Mouse (Mus musculus): ENCODE data around the gene Ccr8. TPM values are rescaled to one million over a fixed set of nuclear protein-coding genes. Genes with fewer than 3 reads are reported as not detected.

Ccr8 gene
- polyA plus RNA-seq, 1 experiment from 2014 or later: not detected

DNA sequence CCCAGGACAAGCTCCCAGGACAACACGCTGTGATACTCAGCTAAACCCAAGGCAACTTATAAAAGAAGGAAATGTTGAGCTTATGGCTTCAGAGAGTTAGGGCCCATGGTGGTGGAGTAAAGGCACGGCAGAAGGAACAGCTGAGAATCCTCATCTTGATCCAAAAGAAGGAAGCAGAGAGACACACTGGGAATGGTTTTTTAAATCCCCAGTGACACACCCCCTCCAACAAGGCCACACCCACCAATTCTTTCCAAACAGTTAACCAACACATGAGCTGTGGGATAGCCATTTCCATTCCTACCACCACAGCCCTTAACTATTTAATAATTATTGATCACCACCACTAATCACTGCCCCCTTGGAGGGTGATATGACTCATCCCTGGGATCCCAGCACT, 20.7 kb upstream of the Ccr8 start:
- H3K4me3 ChIP-seq (replicated peaks): no peak overlapping the region
- no peaks in the 10 kb centered on the region for H3K4me1 ChIP-seq (replicated peaks)
- no peaks in the 10 kb centered on the region for H3K27me3 ChIP-seq
- H3K36me3 ChIP-seq: no peaks in the 10 kb centered on the region
- H3K9ac ChIP-seq (replicated peaks): no peak overlapping the region
- no peaks in the 10 kb centered on the region for H3K9me3 ChIP-seq
- no peak overlapping the region for H3K4me2 ChIP-seq
- no peak for ATAC-seq (ENCODE audit: insufficient number of reproducible peaks, insufficient read depth, low FRiP score, low TSS enrichment, low read depth)
- no peak overlapping the region for H3K27ac ChIP-seq
- WGBS: 78% methylated on average over 2 of the region's 2 CpGs

DNA sequence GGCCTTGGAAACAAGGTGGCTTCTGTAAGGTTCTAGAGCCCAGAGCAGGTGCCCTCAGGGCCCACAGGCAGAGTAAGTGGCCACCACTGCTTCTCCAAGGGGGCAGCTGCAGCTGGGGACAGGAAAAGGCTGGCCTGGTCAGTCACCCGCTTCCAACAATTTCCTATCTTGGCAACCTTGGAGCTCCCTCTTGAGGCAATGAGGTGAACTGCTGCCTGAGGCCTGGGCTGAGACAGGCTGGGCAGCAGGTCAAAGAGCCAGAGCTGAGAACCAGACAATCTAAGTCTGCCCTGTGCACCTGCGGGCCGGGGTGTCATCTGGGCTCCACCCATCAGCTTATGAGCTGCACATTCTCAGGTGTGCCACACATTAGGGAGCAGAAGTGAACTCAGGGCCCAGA, 18.7 kb upstream of the Ccr8 start:
- Histone ChIP-seq H3K9ac (replicated peaks) (no peak overlapping the region), H3K27me3 (no peaks in the 10 kb centered on the region), H3K4me1 (replicated peaks) (no peaks in the 10 kb centered on the region), H3K27ac (no peak overlapping the region), H3K4me3 (replicated peaks) (no peak overlapping the region), H3K4me2 (no peak overlapping the region), H3K9me3 (no peaks in the 10 kb centered on the region), H3K36me3 (no peaks in the 10 kb centered on the region)
- ATAC-seq (ENCODE audit: insufficient number of reproducible peaks, insufficient read depth, low FRiP score, low TSS enrichment, low read depth): no peak
- WGBS: 20% methylated on average over 3 of the region's 3 CpGs

DNA sequence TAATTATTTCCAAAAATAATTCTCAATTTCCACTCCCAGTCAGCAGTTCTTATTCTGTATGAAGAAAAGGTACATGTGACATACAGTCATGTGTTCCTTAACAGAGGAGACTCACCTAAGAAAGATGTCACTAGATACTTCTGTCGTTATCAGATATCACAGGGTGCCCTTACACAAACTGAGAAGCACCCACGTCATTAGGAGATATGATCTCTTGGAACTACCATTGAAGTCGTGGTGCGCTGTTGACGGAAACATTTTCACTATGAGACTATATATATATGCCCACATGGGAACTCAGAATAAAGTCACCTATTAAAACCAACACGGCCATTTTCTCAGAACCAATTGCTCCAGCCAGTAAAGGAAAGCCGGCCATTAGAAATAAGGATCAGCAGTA, 17.4 kb upstream of the Ccr8 start:
- Histone ChIP-seq H3K4me3 (replicated peaks) (no peak overlapping the region), H3K9me3 (no peaks in the 10 kb centered on the region), H3K9ac (replicated peaks) (no peak overlapping the region), H3K27ac (no peak overlapping the region), H3K27me3 (no peaks in the 10 kb centered on the region), H3K36me3 (no peaks in the 10 kb centered on the region), H3K4me2 (no peak overlapping the region), H3K4me1 (replicated peaks) (no peaks in the 10 kb centered on the region)
- ATAC-seq (ENCODE audit: insufficient number of reproducible peaks, insufficient read depth, low FRiP score, low TSS enrichment, low read depth): no peak
- 85% methylated on average over 7 of the region's 7 CpGs for WGBS

DNA sequence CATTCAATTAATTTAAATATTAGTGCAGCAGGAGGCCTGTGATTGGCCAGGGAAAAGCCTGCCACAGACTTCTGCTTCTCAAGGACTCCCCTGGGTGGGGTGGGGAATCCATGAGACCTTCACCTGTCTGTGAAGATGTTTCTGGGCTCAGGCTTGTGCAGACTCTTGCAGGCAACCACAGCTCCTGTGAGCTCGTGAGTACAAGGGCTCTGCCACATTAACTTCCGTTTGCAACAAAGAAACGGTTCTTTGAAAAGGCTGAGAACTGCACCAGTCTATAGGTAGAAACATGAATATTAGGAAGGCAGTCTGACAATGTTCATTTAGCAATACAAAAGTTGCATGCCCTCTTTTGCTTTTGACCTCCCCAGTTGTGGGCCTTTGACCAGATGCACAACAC, 13.7 kb upstream of the Ccr8 start:
- Histone ChIP-seq H3K4me1 (replicated peaks) (no peaks in the 10 kb centered on the region), H3K9me3 (no peaks in the 10 kb centered on the region), H3K27me3 (no peaks in the 10 kb centered on the region), H3K4me2 (no peak overlapping the region), H3K27ac (no peak overlapping the region), H3K36me3 (no peaks in the 10 kb centered on the region), H3K4me3 (replicated peaks) (no peak overlapping the region), H3K9ac (replicated peaks) (no peak overlapping the region)
- no peak for ATAC-seq (ENCODE audit: insufficient number of reproducible peaks, insufficient read depth, low FRiP score, low TSS enrichment, low read depth)
- 79% methylated on average over 3 of the region's 3 CpGs for WGBS

DNA sequence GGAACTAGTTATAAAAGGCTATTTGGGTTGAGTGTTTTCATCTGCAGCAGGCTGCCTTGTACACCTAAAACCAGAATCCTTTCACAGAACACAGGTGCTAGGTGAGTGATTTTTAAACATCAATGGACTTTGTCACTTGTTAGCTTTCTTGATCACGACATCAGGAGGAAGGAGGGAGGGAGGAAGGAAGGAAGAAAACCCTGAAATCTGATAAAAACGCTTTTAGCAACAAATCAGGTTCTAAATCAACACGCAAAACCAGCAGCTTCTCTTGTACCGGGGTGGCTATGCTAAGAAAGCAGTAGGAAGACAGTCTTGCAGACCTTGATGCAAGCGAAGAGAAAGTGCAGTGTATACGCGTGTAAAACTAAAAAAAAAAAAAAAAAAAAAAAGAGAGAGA, 12.0 kb upstream of the Ccr8 start:
- H3K36me3 ChIP-seq: no peaks in the 10 kb centered on the region
- H3K9ac ChIP-seq (replicated peaks): no peak overlapping the region
- no peaks in the 10 kb centered on the region for H3K4me1 ChIP-seq (replicated peaks)
- no peak for ATAC-seq (ENCODE audit: insufficient number of reproducible peaks, insufficient read depth, low FRiP score, low TSS enrichment, low read depth)
- H3K27ac ChIP-seq: no peak overlapping the region
- 72% methylated on average over 7 of the region's 7 CpGs for WGBS
- no peak overlapping the region for H3K4me3 ChIP-seq (replicated peaks)
- H3K27me3 ChIP-seq: no peaks in the 10 kb centered on the region
- no peak overlapping the region for H3K4me2 ChIP-seq
- H3K9me3 ChIP-seq: no peaks in the 10 kb centered on the region

DNA sequence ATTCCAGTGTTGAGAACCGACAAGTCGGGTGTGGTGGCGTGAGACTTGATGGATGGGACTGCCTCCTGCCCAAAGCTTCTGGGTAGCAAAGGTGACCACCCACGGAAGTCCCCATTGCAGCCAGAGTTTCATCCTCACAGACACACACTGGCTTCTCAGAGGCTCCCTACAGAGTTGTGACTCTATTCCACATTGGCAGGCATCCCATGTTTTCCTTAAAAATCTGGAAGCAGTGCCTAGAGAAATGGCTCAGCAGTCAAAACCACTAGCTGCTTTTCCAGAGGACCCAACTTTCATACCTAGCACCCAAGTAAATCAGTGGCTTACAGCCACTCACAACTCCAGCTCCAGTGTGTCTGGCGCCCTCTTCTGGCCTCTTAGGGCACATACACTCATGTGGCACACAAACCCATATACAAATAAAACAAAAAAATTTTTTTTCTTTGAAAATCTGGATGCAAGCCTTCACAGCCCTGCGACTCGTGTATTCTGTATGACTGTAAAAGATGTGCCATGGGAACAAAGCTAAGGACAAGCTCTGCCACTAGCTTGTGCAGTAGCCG, 11.3 kb upstream of the Ccr8 start:
- H3K4me3 ChIP-seq (replicated peaks): no peak overlapping the region
- H3K27ac ChIP-seq: no peak overlapping the region
- H3K4me1 ChIP-seq (replicated peaks): no peaks in the 10 kb centered on the region
- no peak for ATAC-seq (ENCODE audit: insufficient number of reproducible peaks, insufficient read depth, low FRiP score, low TSS enrichment, low read depth)
- no peak overlapping the region for H3K9ac ChIP-seq (replicated peaks)
- H3K4me2 ChIP-seq: no peak overlapping the region
- WGBS: 81% methylated on average over 8 of the region's 8 CpGs
- no peaks in the 10 kb centered on the region for H3K27me3 ChIP-seq
- no peaks in the 10 kb centered on the region for H3K36me3 ChIP-seq
- no peaks in the 10 kb centered on the region for H3K9me3 ChIP-seq

DNA sequence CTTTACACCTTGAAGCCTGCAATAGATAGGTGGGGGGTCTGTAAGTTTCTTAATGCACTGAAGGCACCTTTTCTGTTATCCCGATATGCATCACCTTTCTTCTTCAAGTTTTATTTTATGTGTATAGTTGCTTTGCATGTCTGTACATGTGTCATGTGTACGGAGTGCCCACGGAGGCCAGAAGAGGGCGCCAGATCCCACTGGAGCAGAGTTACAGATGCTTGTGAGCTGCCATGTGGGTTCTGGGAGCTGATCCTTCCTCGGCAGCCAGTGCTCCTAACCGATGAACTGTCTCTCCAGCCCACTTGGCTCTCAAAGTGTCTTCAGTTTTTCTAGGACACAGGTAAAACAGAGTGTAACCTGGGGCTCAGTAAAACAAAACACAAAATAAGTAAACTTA, 10.7 kb upstream of the Ccr8 start:
- Histone ChIP-seq H3K9ac (replicated peaks) (no peak overlapping the region), H3K27me3 (no peaks in the 10 kb centered on the region), H3K4me1 (replicated peaks) (no peaks in the 10 kb centered on the region), H3K4me3 (replicated peaks) (no peak overlapping the region), H3K9me3 (no peaks in the 10 kb centered on the region), H3K27ac (no peak overlapping the region), H3K36me3 (no peaks in the 10 kb centered on the region), H3K4me2 (no peak overlapping the region)
- 73% methylated on average over 6 of the region's 6 CpGs for WGBS
- ATAC-seq (ENCODE audit: insufficient number of reproducible peaks, insufficient read depth, low FRiP score, low TSS enrichment, low read depth): no peak

DNA sequence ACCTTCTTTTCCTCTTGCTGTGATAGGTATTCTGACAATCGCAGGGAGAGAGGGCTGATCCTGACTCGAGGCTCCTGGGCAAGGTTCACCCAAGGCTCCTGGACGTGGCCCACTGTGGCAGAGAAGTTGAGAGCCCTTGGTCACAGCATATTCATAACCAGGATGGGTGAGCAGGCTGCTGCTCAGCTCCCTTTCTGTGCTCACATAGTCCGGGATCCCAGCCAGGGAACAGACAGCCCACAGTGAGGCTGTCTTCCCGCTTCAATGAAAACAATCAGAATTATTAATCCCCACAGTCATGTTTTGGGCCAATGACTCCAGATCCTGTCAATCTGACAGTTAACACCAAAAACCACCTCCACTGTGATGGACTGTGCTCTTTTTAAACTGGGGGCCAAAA, 9.9 kb upstream of the Ccr8 start:
- Histone ChIP-seq H3K27me3 (no peaks in the 10 kb centered on the region), H3K36me3 (no peaks in the 10 kb centered on the region), H3K4me3 (replicated peaks) (no peak overlapping the region), H3K4me2 (no peak overlapping the region), H3K9ac (replicated peaks) (no peak overlapping the region), H3K9me3 (no peaks in the 10 kb centered on the region), H3K4me1 (replicated peaks) (no peaks in the 10 kb centered on the region), H3K27ac (no peak overlapping the region)
- ATAC-seq (ENCODE audit: insufficient number of reproducible peaks, insufficient read depth, low FRiP score, low TSS enrichment, low read depth): no peak
- 76% methylated on average over 5 of the region's 5 CpGs for WGBS

DNA sequence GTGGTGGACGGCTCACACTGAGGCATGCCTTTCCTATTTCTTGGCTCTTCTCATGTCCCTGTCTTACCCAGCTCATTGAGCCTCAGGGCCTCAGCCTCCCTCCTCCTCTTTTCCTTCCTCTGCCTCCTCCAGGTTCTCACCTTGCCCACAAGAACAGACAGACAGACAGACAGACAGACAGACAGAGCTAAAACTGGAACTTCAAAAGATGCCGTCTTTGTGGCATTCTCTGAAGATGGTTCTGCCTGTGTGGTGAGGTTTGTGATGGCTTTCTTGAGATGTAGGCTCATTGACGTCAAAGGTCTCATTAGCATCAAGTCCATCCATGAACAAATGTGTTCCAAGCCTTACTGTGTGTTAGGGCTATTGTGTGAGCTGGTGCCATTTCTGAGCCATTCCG, 9.2 kb upstream of the Ccr8 start:
- no peaks in the 10 kb centered on the region for H3K27me3 ChIP-seq
- 82% methylated on average over 4 of the region's 4 CpGs for WGBS
- no peaks in the 10 kb centered on the region for H3K4me1 ChIP-seq (replicated peaks)
- no peak overlapping the region for H3K4me2 ChIP-seq
- no peaks in the 10 kb centered on the region for H3K9me3 ChIP-seq
- no peaks in the 10 kb centered on the region for H3K36me3 ChIP-seq
- no peak overlapping the region for H3K9ac ChIP-seq (replicated peaks)
- no peak overlapping the region for H3K4me3 ChIP-seq (replicated peaks)
- no peak for ATAC-seq (ENCODE audit: insufficient number of reproducible peaks, insufficient read depth, low FRiP score, low TSS enrichment, low read depth)
- no peak overlapping the region for H3K27ac ChIP-seq

DNA sequence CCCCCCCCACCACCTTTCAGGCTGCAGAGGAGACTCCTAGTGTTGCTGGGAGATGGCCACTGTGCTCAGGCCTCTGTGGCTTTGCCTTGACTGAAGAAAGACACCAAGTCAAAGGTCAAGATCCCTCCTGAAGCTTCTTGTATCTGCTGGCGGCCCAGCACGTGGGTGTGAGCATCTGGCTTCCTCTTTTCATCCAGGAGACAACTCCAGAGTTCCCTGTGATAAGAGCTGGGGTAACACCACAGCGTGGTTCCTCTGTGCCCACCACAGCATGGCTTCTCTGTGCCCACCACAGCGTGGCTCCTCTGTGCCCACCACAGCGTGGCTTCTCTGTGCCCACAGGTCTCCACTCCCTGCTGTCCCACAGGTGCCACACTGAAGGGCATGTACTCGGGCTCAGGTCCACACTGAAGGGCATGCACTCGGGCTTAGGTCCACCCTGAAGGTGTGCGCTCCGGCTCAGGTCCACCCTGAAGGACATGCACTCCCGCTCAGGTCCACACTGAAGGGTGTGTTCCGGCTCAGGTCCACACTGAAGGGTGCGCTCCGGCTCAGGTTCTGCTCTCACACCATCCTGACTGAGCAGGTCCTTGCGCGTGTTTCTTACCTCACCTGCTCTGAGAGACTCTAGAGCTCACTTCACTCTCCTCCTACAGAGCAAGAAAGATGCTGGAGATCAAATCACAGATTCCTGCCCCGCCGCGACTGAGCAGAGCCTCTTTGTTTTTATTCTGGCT, 8.6 kb upstream of the Ccr8 start:
- H3K27ac ChIP-seq: no peak overlapping the region
- ATAC-seq (ENCODE audit: insufficient number of reproducible peaks, insufficient read depth, low FRiP score, low TSS enrichment, low read depth): no peak
- 80% methylated on average over 18 of the region's 18 CpGs for WGBS
- no peak overlapping the region for H3K4me3 ChIP-seq (replicated peaks)
- H3K4me2 ChIP-seq: no peak overlapping the region
- H3K9me3 ChIP-seq: no peaks in the 10 kb centered on the region
- H3K36me3 ChIP-seq: no peaks in the 10 kb centered on the region
- no peak overlapping the region for H3K9ac ChIP-seq (replicated peaks)
- H3K4me1 ChIP-seq (replicated peaks): no peaks in the 10 kb centered on the region
- H3K27me3 ChIP-seq: no peaks in the 10 kb centered on the region

DNA sequence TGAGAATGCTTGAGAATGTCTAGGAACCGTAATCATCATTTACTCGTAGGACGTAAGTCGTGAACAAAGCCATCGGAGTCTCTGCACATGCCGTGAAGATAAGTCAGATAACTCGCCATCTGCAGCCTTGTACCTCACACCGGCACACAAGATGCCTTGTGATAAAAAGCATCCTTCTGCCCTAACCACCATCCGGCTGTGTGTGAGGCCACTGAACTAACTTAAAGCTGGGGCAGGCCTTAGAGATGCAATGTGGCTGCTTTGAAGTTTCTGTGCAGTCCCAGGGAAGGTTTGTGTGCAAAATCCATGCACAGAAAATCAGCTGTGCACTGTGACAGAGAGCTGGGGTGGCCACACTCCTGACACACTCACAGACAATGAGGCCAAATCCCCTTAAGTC, 7.5 kb upstream of the Ccr8 start:
- no peak overlapping the region for H3K9ac ChIP-seq (replicated peaks)
- no peaks in the 10 kb centered on the region for H3K4me1 ChIP-seq (replicated peaks)
- H3K9me3 ChIP-seq: 0 out of 2 replicates have a peak, but pooled peaks cover 4% of the 10 kb centered on the region
- no peaks in the 10 kb centered on the region for H3K27me3 ChIP-seq
- no peak for ATAC-seq (ENCODE audit: insufficient number of reproducible peaks, insufficient read depth, low FRiP score, low TSS enrichment, low read depth)
- no peak overlapping the region for H3K4me3 ChIP-seq (replicated peaks)
- H3K36me3 ChIP-seq: no peaks in the 10 kb centered on the region
- no peak overlapping the region for H3K4me2 ChIP-seq
- WGBS: 86% methylated on average over 9 of the region's 9 CpGs
- no peak overlapping the region for H3K27ac ChIP-seq

DNA sequence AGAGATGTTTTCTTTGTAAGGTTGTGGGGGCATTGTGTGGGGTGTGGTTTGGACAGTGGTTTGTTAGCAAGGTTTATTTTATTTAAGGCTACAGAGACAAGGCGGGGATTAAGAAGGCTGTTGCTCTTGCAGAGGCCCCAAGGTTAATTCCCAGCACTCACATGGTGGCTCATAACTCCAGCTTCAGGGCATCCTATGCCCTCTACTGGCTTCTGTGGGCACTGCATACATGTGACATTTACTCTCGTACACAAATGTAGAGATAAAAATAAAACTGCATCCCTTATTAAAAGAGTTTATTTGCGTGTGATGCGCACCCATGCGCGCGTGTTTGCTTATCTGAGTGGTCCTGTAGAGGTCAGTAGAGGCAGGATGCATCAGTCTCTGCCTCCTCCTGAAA, 2.8 kb upstream of the Ccr8 start:
- Histone ChIP-seq H3K4me3 (replicated peaks) (no peak overlapping the region), H3K9me3 (0 out of 2 replicates have a peak, but pooled peaks cover 4% of the 10 kb centered on the region), H3K4me1 (replicated peaks) (no peaks in the 10 kb centered on the region), H3K36me3 (no peaks in the 10 kb centered on the region), H3K27ac (no peak overlapping the region), H3K27me3 (no peaks in the 10 kb centered on the region), H3K9ac (replicated peaks) (no peak overlapping the region), H3K4me2 (no peak overlapping the region)
- 81% methylated on average over 7 of the region's 7 CpGs for WGBS
- no peak for ATAC-seq (ENCODE audit: insufficient number of reproducible peaks, insufficient read depth, low FRiP score, low TSS enrichment, low read depth)

All from limb, embryonic 12.5 days (tissue).